Mouse (Mus musculus) liver, embryonic 12.5 days (tissue): ENCODE results near the gene Ksr1. TPM values are rescaled to one million over a fixed set of nuclear protein-coding genes. Genes with fewer than 3 reads are reported as not detected.
A peak's percentile ranks its signal among the peaks of the same experiment; 100 is the strongest.

ENCODE experiments used
- ATAC-seq: fragments of 200-750 bp; cut with Nextera tagmentation; 2 replicates; pipeline ENCODE4 v1.8.0; 2017; ENCODE audit warnings: moderate number of reproducible peaks, mild to moderate bottlenecking, moderate library complexity
- H3K27ac ChIP-seq: fragments of 300-500 bp; sonication (generic); 2 replicates; pipeline ENCODE4 v1.5.1; 2016; ENCODE audit warnings: mild to moderate bottlenecking
- H3K27me3 ChIP-seq: fragments of 300-500 bp; sonication (generic); replicated peaks from 2 replicates; pipeline ENCODE4 v1.6.1; 2016; ENCODE audit warnings: mild to moderate bottlenecking, moderate library complexity
- H3K36me3 ChIP-seq: fragments of 300-500 bp; sonication (generic); 2 replicates; pipeline ENCODE4 v1.6.1; 2016; ENCODE audit warnings: mild to moderate bottlenecking, moderate library complexity
- H3K4me1 ChIP-seq: fragments of 300-500 bp; sonication (generic); 2 replicates; pipeline ENCODE4 v1.6.1; 2016
- H3K4me2 ChIP-seq: fragments of 300-500 bp; sonication (generic); 2 replicates; pipeline ENCODE4 v1.6.1; 2016; ENCODE audit warnings: mild to moderate bottlenecking, moderate library complexity
- H3K4me3 ChIP-seq: fragments of 300-500 bp; sonication (generic); 2 replicates; pipeline ENCODE4 v1.5.1; 2016; ENCODE audit warnings: mild to moderate bottlenecking, moderate library complexity
- H3K9ac ChIP-seq: fragments of 300-500 bp; sonication (generic); 2 replicates; pipeline ENCODE4 v1.6.1; 2016; ENCODE audit warnings: mild to moderate bottlenecking, moderate library complexity
- H3K9me3 ChIP-seq: fragments of 300-500 bp; sonication (generic); replicated peaks from 2 replicates; pipeline ENCODE4 v1.6.1; 2016; ENCODE audit warnings: mild to moderate bottlenecking, moderate library complexity
- WGBS: fragments of 180-500 bp; shearing (Covaris S2); methylation state at CpG from one replicate; pipeline ENCODE4 v1.1.7; 2016; ENCODE audit not compliant: insufficient replicate concordance; 5-methylcytosine and 5-hydroxymethylcytosine counted together
- polyA plus RNA-seq: library from polyadenylated mRNA; unstranded; fragments of >200 nt; fragmentation: Nextera tagmentation; extraction: Ambion mirVana; gene quantifications from 2 replicates; pipeline ENCODE4 v1.2.1, GENCODE M21; 2016

The Ksr1 gene
- 2.4 and 3.1 TPM in 2 replicates for polyA plus RNA-seq

- peak within 1 kb of the TSS; percentile 80 for H3K27ac ChIP-seq
- H3K9me3 ChIP-seq: no peaks in the 10 kb centered on the region
- H3K27me3 ChIP-seq: no peaks in the 10 kb centered on the region
- H3K4me1 ChIP-seq: peaks cover 47% of the 10 kb centered on the region
- peak within 1 kb of the TSS; percentile 87 for H3K4me3 ChIP-seq
- no peaks in the 10 kb centered on the region for H3K36me3 ChIP-seq
- peak within 1 kb of the TSS; percentile 90 for H3K9ac ChIP-seq
- 1% methylated on average over 42 of the region's 42 CpGs for WGBS
- peak; percentile 94 for ATAC-seq
- H3K4me2 ChIP-seq: peak within 1 kb of the TSS; percentile 97
Measured at GRCm38 (mm10) chr11:79146331-79146767, at the start of gene Ksr1. TSS of gene Ksr1 (minus strand) at chr11:79146407.

- Histone ChIP-seq H3K36me3 (no peaks in the 10 kb centered on the region), H3K27me3 (no peaks in the 10 kb centered on the region), H3K9ac (no peak overlapping the region), H3K9me3 (no peaks in the 10 kb centered on the region), H3K4me3 (no peak overlapping the region), H3K27ac (no peak overlapping the region), H3K4me2 (no peak overlapping the region), H3K4me1 (no peaks in the 10 kb centered on the region)
- WGBS: 75% methylated on average over 1 of the region's 1 CpGs
- ATAC-seq: no peak
Measured at GRCm38 (mm10) chr11:79192176-79192575, 46.0 kb upstream of the Ksr1 start.

GRCm38 (mm10) chr11:79191214-79191613 is 45.0 kb upstream of the Ksr1 start:
- H3K27me3 ChIP-seq: no peaks in the 10 kb centered on the region
- H3K36me3 ChIP-seq: no peaks in the 10 kb centered on the region
- H3K9me3 ChIP-seq: no peaks in the 10 kb centered on the region
- no peak overlapping the region for H3K27ac ChIP-seq
- H3K4me2 ChIP-seq: no peak overlapping the region
- no peak for ATAC-seq
- H3K4me1 ChIP-seq: no peaks in the 10 kb centered on the region
- no peak overlapping the region for H3K9ac ChIP-seq
- 87% methylated on average over 4 of the region's 4 CpGs for WGBS
- H3K4me3 ChIP-seq: no peak overlapping the region

GRCm38 (mm10) chr11:79190257-79190656 is 44.0 kb upstream of the Ksr1 start:
- Histone ChIP-seq H3K4me1 (no peaks in the 10 kb centered on the region), H3K36me3 (no peaks in the 10 kb centered on the region), H3K27ac (no peak overlapping the region), H3K9ac (no peak overlapping the region), H3K4me2 (no peak overlapping the region), H3K9me3 (no peaks in the 10 kb centered on the region), H3K4me3 (no peak overlapping the region), H3K27me3 (no peaks in the 10 kb centered on the region)
- 76% methylated on average over 2 of the region's 2 CpGs for WGBS
- ATAC-seq: no peak

- Histone ChIP-seq H3K27ac (no peak overlapping the region), H3K27me3 (0 out of 2 replicates have a peak, but pooled peaks cover 1% of the 10 kb centered on the region), H3K4me2 (no peak overlapping the region), H3K4me3 (no peak overlapping the region), H3K36me3 (no peaks in the 10 kb centered on the region), H3K9me3 (no peaks in the 10 kb centered on the region), H3K9ac (no peak overlapping the region), H3K4me1 (no peaks in the 10 kb centered on the region)
- ATAC-seq: no peak
- 70% methylated on average over 6 of the region's 6 CpGs for WGBS
Measured at GRCm38 (mm10) chr11:79188176-79188575, 42.0 kb upstream of the Ksr1 start.

GRCm38 (mm10) chr11:79187291-79187690 is 41.1 kb upstream of the Ksr1 start:
- no peaks in the 10 kb centered on the region for H3K9me3 ChIP-seq
- no peak overlapping the region for H3K4me3 ChIP-seq
- H3K4me1 ChIP-seq: no peaks in the 10 kb centered on the region
- H3K4me2 ChIP-seq: no peak overlapping the region
- no peak overlapping the region for H3K27ac ChIP-seq
- WGBS: 51% methylated on average over 4 of the region's 4 CpGs
- H3K9ac ChIP-seq: no peak overlapping the region
- H3K27me3 ChIP-seq: 0 out of 2 replicates have a peak, but pooled peaks cover 4% of the 10 kb centered on the region
- no peak for ATAC-seq
- H3K36me3 ChIP-seq: no peaks in the 10 kb centered on the region

- no peak overlapping the region for H3K27ac ChIP-seq
- no peak overlapping the region for H3K4me2 ChIP-seq
- no peak overlapping the region for H3K9ac ChIP-seq
- 54% methylated on average over 6 of the region's 6 CpGs for WGBS
- no peaks in the 10 kb centered on the region for H3K36me3 ChIP-seq
- no peaks in the 10 kb centered on the region for H3K4me1 ChIP-seq
- no peak for ATAC-seq
- H3K9me3 ChIP-seq: no peaks in the 10 kb centered on the region
- H3K4me3 ChIP-seq: no peak overlapping the region
- H3K27me3 ChIP-seq: 0 out of 2 replicates have a peak, but pooled peaks cover 4% of the 10 kb centered on the region
Measured at GRCm38 (mm10) chr11:79185683-79186082, 39.5 kb upstream of the Ksr1 start.

- Histone ChIP-seq H3K4me1 (no peaks in the 10 kb centered on the region), H3K9ac (no peak overlapping the region), H3K36me3 (no peaks in the 10 kb centered on the region), H3K27ac (no peak overlapping the region), H3K9me3 (no peaks in the 10 kb centered on the region), H3K27me3 (0 out of 2 replicates have a peak, but pooled peaks cover 4% of the 10 kb centered on the region), H3K4me2 (no peak overlapping the region), H3K4me3 (no peak overlapping the region)
- no peak for ATAC-seq
- 71% methylated on average over 3 of the region's 3 CpGs for WGBS
Measured at GRCm38 (mm10) chr11:79184126-79184888, 38.1 kb upstream of the Ksr1 start.

- Histone ChIP-seq H3K4me3 (no peak overlapping the region), H3K9me3 (no peaks in the 10 kb centered on the region), H3K27ac (no peak overlapping the region), H3K4me2 (no peak overlapping the region), H3K27me3 (0 out of 2 replicates have a peak, but pooled peaks cover 4% of the 10 kb centered on the region), H3K9ac (no peak overlapping the region), H3K4me1 (no peaks in the 10 kb centered on the region), H3K36me3 (no peaks in the 10 kb centered on the region)
- no peak for ATAC-seq
- 63% methylated on average over 6 of the region's 6 CpGs for WGBS
Measured at GRCm38 (mm10) chr11:79183400-79183799, 37.2 kb upstream of the Ksr1 start.

GRCm38 (mm10) chr11:79182881-79183280 is 36.7 kb upstream of the Ksr1 start:
- Histone ChIP-seq H3K9ac (no peak overlapping the region), H3K4me2 (no peak overlapping the region), H3K27ac (no peak overlapping the region), H3K4me1 (no peaks in the 10 kb centered on the region), H3K9me3 (no peaks in the 10 kb centered on the region), H3K36me3 (no peaks in the 10 kb centered on the region), H3K4me3 (no peak overlapping the region), H3K27me3 (0 out of 2 replicates have a peak, but pooled peaks cover 4% of the 10 kb centered on the region)
- ATAC-seq: no peak
- WGBS: 57% methylated on average over 12 of the region's 12 CpGs

- Histone ChIP-seq H3K27ac (no peak overlapping the region), H3K4me1 (no peaks in the 10 kb centered on the region), H3K9ac (no peak overlapping the region), H3K27me3 (0 out of 2 replicates have a peak, but pooled peaks cover 4% of the 10 kb centered on the region), H3K36me3 (no peaks in the 10 kb centered on the region), H3K4me2 (no peak overlapping the region), H3K4me3 (no peak overlapping the region), H3K9me3 (no peaks in the 10 kb centered on the region)
- 77% methylated on average over 4 of the region's 4 CpGs for WGBS
- ATAC-seq: no peak
Measured at GRCm38 (mm10) chr11:79181914-79182313, 35.7 kb upstream of the Ksr1 start.

- Histone ChIP-seq H3K27ac (no peak overlapping the region), H3K4me2 (no peak overlapping the region), H3K36me3 (no peaks in the 10 kb centered on the region), H3K4me1 (no peaks in the 10 kb centered on the region), H3K27me3 (0 out of 2 replicates have a peak, but pooled peaks cover 3% of the 10 kb centered on the region), H3K9me3 (no peaks in the 10 kb centered on the region), H3K4me3 (no peak overlapping the region), H3K9ac (no peak overlapping the region)
- 79% methylated on average over 3 of the region's 3 CpGs for WGBS
- ATAC-seq: no peak
Measured at GRCm38 (mm10) chr11:79176687-79177086, 30.5 kb upstream of the Ksr1 start.
